ENCODE assay signal across 20 mouse cellular contexts in genomic region chr1:150041591-150041990, GRCm38 (mm10). TPM values are rescaled to one million over a fixed set of nuclear protein-coding genes. Genes with fewer than 3 reads are reported as not detected.
"Had no signal": no experiment of that assay in that cellular context is flagged by ENCODE, and none has a peak within 500 bp of the region (broad histone marks: within the 10 kb centered on the region; RNA-seq: fewer than 3 reads in every experiment).

No protein-coding gene starts in this region.

- H3K4me3 ChIP-seq: liver, embryonic 15.5 days; lung, embryonic 15.5 days; midbrain, embryonic 10.5 days; midbrain, embryonic 12.5 days; myocyte; neural tube, embryonic 13.5 days; neural tube, embryonic 15.5 days; stomach, embryonic 15.5 days had no signal

- H3K27ac ChIP-seq: liver, embryonic 15.5 days; lung, embryonic 15.5 days; midbrain, embryonic 10.5 days; midbrain, embryonic 12.5 days; neural tube, embryonic 13.5 days; neural tube, embryonic 15.5 days; stomach, embryonic 15.5 days; stomach, postnatal 0 days had no signal

- DNase-seq: liver, postnatal 0 days; lung, adult 2 months; lung, postnatal 14 days; lung, postnatal 36 days; midbrain, embryonic 14.5 days; right cerebral cortex, postnatal 14 days; thymus, postnatal 14 days; thymus, postnatal 36 days had no signal

- H3K4me1 ChIP-seq: liver, embryonic 15.5 days; lung, embryonic 15.5 days; midbrain, embryonic 10.5 days; midbrain, embryonic 12.5 days; neural tube, embryonic 13.5 days; neural tube, embryonic 15.5 days; stomach, embryonic 15.5 days had no signal

RNA-seq across cellular contexts. Expression of gene Ptgs2, which starts 58.2 kb away (rescaled TPM):
- total RNA-seq: megakaryocyte-erythroid progenitor cell, adult 5-6 weeks had no signal
- polyA plus RNA-seq: liver, embryonic 15.5 days; liver, postnatal 0 days; midbrain, embryonic 14.5 days; neural tube, embryonic 11.5 days; testis, adult 2 months had no signal
